Mouse (Mus musculus): ENCODE measurements around the gene Ddit4. TPM values are rescaled to one million over a fixed set of nuclear protein-coding genes. Genes with fewer than 3 reads are reported as not detected.

The Ddit4 gene
- total RNA-seq, 1 experiment: 33.9 TPM

DNA sequence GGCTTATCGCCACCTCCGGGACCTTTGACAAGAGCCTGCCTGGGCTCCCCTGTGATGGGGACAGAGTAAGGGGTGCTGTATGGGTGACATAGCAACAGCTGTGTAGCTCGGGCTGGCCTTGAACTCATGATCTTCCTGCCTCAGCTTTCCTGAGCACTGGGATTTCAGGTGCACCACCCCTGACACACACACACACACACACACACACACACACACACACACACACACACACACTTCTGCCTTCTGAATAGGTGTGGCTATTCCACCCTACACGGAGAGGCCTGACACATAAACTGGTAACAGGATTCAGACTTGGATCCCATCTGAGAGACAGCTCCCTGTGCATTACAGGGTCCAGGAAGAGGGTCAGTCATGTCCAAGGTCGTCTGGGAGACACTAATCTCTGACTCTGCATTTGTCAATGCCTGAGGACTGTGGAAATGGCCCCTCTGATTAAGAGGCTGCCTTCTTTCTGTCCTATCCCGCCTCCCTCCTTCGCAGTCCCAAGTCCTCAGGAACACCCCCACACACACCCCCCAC lies 42.8 kb downstream of the Ddit4 start:
- TF ChIP-seq ZNF384 (IDR thresholded peaks at IDR 0.05; ENCODE audit: low read depth, low read length): no peak
- no peak for TF ChIP-seq CHD2 (IDR thresholded peaks at IDR 0.05; ENCODE audit: low read depth, low read length)
- TF ChIP-seq ZC3H11A (IDR thresholded peaks at IDR 0.05; ENCODE audit: borderline replicate concordance, low read depth, low read length): no peak
- TF ChIP-seq HCFC1 (IDR thresholded peaks at IDR 0.05; ENCODE audit: borderline replicate concordance, insufficient read depth, low read length): no peak
- TF ChIP-seq MAFK (IDR thresholded peaks at IDR 0.05; ENCODE audit: insufficient read depth, low read depth, low read length): no peak
- peak overlapping the region; percentile 30 for H3K27ac ChIP-seq (ENCODE audit: insufficient read depth, low read depth, low read length, poor library complexity, severe bottlenecking)
- no peaks in the 10 kb centered on the region for H3K9me3 ChIP-seq (ENCODE audit: control insufficient read depth, insufficient read depth, low read depth, low read length)
- no peaks in the 10 kb centered on the region for H3K36me3 ChIP-seq (ENCODE audit: control insufficient read depth, insufficient read depth, low read length, poor library complexity, severe bottlenecking)
- H3K4me3 ChIP-seq (ENCODE audit: insufficient read depth in 1 of 2, low read depth in 1 of 2, low read length in 2 of 2, poor library complexity in 1 of 2, severe bottlenecking in 1 of 2): 0 out of 4 replicates have a peak overlapping the region, but pooled peaks of 1 of the 2 experiments have one; percentile 15
- H3K4me1 ChIP-seq (ENCODE audit: control insufficient read depth in 2 of 2, insufficient read depth in 2 of 2, low read length in 2 of 2, poor library complexity in 1 of 2): peaks cover 11 to 33% of the 10 kb centered on the region in 2 experiments; a peak in 3 of 4 replicates
- in situ Hi-C loops (cut with MboI; ENCODE audit: low sequenced_read_pairs in 2 of 2, unreplicated experiment in 2 of 2): no loop called here
- DNase-seq (ENCODE audit: low read depth, low spot score): no peak
- no peak overlapping the region for H3K9ac ChIP-seq (ENCODE audit: insufficient read depth, low read depth, low read length, poor library complexity, severe bottlenecking)

DNA sequence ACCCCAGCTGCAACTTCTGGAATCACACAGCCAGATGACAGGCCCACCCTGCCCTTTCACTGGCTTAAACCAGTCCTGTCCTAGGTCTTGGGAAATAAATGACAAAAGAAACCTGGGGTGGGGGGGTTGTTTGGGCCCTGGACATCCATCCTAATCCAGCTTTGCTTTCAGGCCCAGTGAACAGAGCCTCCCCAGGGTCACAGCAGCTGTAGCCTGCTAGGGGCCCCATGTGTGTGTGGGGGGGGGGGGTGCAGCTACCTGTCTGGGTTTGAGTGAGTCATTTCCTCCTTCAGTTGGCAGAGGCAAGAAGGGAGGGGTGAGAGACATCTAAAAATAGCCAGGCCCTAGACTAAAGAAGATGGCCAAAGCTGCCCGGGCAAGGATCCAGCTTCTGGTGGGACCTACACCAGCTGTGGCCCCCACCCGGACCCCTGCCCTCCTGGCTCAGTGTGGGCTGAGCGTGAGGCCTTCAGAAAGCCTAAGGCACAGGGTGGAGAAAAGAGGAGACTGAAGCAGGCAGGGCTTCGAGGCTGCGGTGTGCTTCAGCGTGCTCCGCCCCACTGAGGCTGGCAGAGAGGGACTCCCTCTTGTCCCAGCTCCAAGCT lies 43.8 kb downstream of the Ddit4 start:
- TF ChIP-seq HCFC1 (IDR thresholded peaks at IDR 0.05; ENCODE audit: borderline replicate concordance, insufficient read depth, low read length) (no peak), ZC3H11A (IDR thresholded peaks at IDR 0.05; ENCODE audit: borderline replicate concordance, low read depth, low read length) (no peak), MAFK (IDR thresholded peaks at IDR 0.05; ENCODE audit: insufficient read depth, low read depth, low read length) (no peak), CHD2 (IDR thresholded peaks at IDR 0.05; ENCODE audit: low read depth, low read length) (no peak), ZNF384 (IDR thresholded peaks at IDR 0.05; ENCODE audit: low read depth, low read length) (no peak)
- in situ Hi-C loops (cut with MboI; ENCODE audit: low sequenced_read_pairs in 2 of 2, unreplicated experiment in 2 of 2): no loop called here
- H3K36me3 ChIP-seq (ENCODE audit: control insufficient read depth, insufficient read depth, low read length, poor library complexity, severe bottlenecking): no peaks in the 10 kb centered on the region
- no peak overlapping the region for H3K4me3 ChIP-seq (ENCODE audit: insufficient read depth in 1 of 2, low read depth in 1 of 2, low read length in 2 of 2, poor library complexity in 1 of 2, severe bottlenecking in 1 of 2)
- H3K4me1 ChIP-seq (ENCODE audit: control insufficient read depth in 2 of 2, insufficient read depth in 2 of 2, low read length in 2 of 2, poor library complexity in 1 of 2): peaks cover 11 to 38% of the 10 kb centered on the region in 2 experiments; a peak in 3 of 4 replicates
- H3K9ac ChIP-seq (ENCODE audit: insufficient read depth, low read depth, low read length, poor library complexity, severe bottlenecking): no peak overlapping the region; the same call in 1 of the 2 replicates
- H3K9me3 ChIP-seq (ENCODE audit: control insufficient read depth, insufficient read depth, low read depth, low read length): no peaks in the 10 kb centered on the region
- DNase-seq (ENCODE audit: low read depth, low spot score): no peak
- H3K27ac ChIP-seq (ENCODE audit: insufficient read depth, low read depth, low read length, poor library complexity, severe bottlenecking): peak overlapping the region; percentile 84

DNA sequence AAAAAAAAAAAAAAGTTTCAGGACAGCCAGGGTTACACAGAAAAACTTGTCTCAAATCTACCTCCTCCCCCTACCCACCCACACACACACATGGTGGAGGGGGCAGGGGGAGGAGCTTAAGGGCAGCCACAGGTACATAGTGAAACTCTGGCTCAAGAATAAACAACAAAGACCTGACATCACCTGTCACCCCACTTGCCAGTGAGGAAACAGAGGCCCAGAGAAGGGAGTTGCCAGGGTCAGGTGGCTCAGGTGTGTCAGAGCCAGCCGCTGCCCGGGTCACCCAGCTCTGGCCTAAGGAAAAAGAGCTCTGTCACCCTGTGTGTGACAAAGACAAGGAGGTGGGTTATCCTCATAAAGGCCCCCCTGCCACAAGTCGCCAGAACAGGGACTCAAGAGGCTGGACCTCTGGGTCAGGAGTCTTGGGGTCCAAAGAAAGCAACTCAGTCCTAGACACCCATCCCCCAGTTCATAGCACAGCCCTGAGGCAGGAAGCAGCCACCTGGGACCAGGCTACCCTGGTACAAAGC lies 44.5 kb downstream of the Ddit4 start:
- peak overlapping the region; percentile 84 for H3K27ac ChIP-seq (ENCODE audit: insufficient read depth, low read depth, low read length, poor library complexity, severe bottlenecking)
- in situ Hi-C loops (cut with MboI; ENCODE audit: low sequenced_read_pairs in 2 of 2, unreplicated experiment in 2 of 2): no loop called here
- H3K9me3 ChIP-seq (ENCODE audit: control insufficient read depth, insufficient read depth, low read depth, low read length): no peaks in the 10 kb centered on the region
- no peak overlapping the region; the same call in 1 of the 2 replicates for H3K9ac ChIP-seq (ENCODE audit: insufficient read depth, low read depth, low read length, poor library complexity, severe bottlenecking)
- TF ChIP-seq CHD2 (IDR thresholded peaks at IDR 0.05; ENCODE audit: low read depth, low read length) (no peak), HCFC1 (IDR thresholded peaks at IDR 0.05; ENCODE audit: borderline replicate concordance, insufficient read depth, low read length) (no peak), ZNF384 (IDR thresholded peaks at IDR 0.05; ENCODE audit: low read depth, low read length) (no peak), MAFK (IDR thresholded peaks at IDR 0.05; ENCODE audit: insufficient read depth, low read depth, low read length) (no peak), ZC3H11A (IDR thresholded peaks at IDR 0.05; ENCODE audit: borderline replicate concordance, low read depth, low read length) (no peak)
- no peak overlapping the region for H3K4me3 ChIP-seq (ENCODE audit: insufficient read depth in 1 of 2, low read depth in 1 of 2, low read length in 2 of 2, poor library complexity in 1 of 2, severe bottlenecking in 1 of 2)
- peaks cover 8 to 44% of the 10 kb centered on the region in 2 experiments; a peak in 3 of 4 replicates for H3K4me1 ChIP-seq (ENCODE audit: control insufficient read depth in 2 of 2, insufficient read depth in 2 of 2, low read length in 2 of 2, poor library complexity in 1 of 2)
- no peaks in the 10 kb centered on the region for H3K36me3 ChIP-seq (ENCODE audit: control insufficient read depth, insufficient read depth, low read length, poor library complexity, severe bottlenecking)
- no peak for DNase-seq (ENCODE audit: low read depth, low spot score)

DNA sequence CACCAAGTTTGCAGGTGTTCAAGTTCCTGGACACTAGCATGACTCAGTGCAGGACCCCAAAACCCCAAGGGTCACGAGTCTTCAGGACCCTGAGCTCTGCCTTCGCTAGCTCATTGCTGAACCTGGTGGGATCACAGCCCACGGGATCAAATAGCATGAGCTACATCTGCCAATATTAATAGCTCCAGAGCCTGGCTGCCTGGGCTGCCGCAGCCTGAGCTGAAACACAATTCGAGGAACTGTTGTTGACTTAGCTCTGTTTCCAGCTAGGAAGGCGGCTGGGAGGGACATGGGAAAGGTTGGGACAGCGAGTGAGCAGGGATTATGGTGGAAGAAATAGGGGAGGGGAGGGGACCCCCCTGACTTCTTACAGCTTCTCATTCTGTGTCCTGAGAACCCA lies 48.5 kb downstream of the Ddit4 start:
- no peak overlapping the region for H3K27ac ChIP-seq (ENCODE audit: insufficient read depth, low read depth, low read length, poor library complexity, severe bottlenecking)
- no peak for DNase-seq (ENCODE audit: low read depth, low spot score)
- peaks cover 0 to 44% of the 10 kb centered on the region in 2 experiments; a peak in 3 of 4 replicates for H3K4me1 ChIP-seq (ENCODE audit: control insufficient read depth in 2 of 2, insufficient read depth in 2 of 2, low read length in 2 of 2, poor library complexity in 1 of 2)

More for the DNA sequence above, 48.5 kb downstream of the Ddit4 start:
- TF ChIP-seq ZC3H11A (IDR thresholded peaks at IDR 0.05; ENCODE audit: borderline replicate concordance, low read depth, low read length) (no peak), HCFC1 (IDR thresholded peaks at IDR 0.05; ENCODE audit: borderline replicate concordance, insufficient read depth, low read length) (no peak), ZNF384 (IDR thresholded peaks at IDR 0.05; ENCODE audit: low read depth, low read length) (no peak), MAFK (IDR thresholded peaks at IDR 0.05; ENCODE audit: insufficient read depth, low read depth, low read length) (no peak), CHD2 (IDR thresholded peaks at IDR 0.05; ENCODE audit: low read depth, low read length) (no peak)
- Histone ChIP-seq H3K9ac (ENCODE audit: insufficient read depth, low read depth, low read length, poor library complexity, severe bottlenecking) (no peak overlapping the region), H3K4me3 (ENCODE audit: insufficient read depth in 1 of 2, low read depth in 1 of 2, low read length in 2 of 2, poor library complexity in 1 of 2, severe bottlenecking in 1 of 2) (no peak overlapping the region), H3K9me3 (ENCODE audit: control insufficient read depth, insufficient read depth, low read depth, low read length) (no peaks in the 10 kb centered on the region), H3K36me3 (ENCODE audit: control insufficient read depth, insufficient read depth, low read length, poor library complexity, severe bottlenecking) (no peaks in the 10 kb centered on the region)
- in situ Hi-C loops (cut with MboI; ENCODE audit: low sequenced_read_pairs in 2 of 2, unreplicated experiment in 2 of 2): no loop called here
